Mouse (Mus musculus) heart, embryonic 15.5 days (tissue): ENCODE data around the gene Prkaca. TPM values are rescaled to one million over a fixed set of nuclear protein-coding genes. Genes with fewer than 3 reads are reported as not detected.
"Not testable (repeated sequence)": the region's sequence is repeated elsewhere in the genome, so short reads cannot be mapped to it uniquely, and the experiment has no call there.

Experiments used
- ATAC-seq: fragments of 200-750 bp; cut with Nextera tagmentation; replicated peaks from 2 replicates; pipeline ENCODE4 v1.8.0; 2017; ENCODE audit warnings: low read depth, moderate TSS enrichment; ENCODE audit not compliant: insufficient number of reproducible peaks, insufficient read depth, low FRiP score
- H3K27ac ChIP-seq: fragments of 300-500 bp; sonication (generic); 2 replicates; pipeline ENCODE4 v1.5.1; 2015; ENCODE audit warnings: mild to moderate bottlenecking, inconsistent platforms
- H3K27me3 ChIP-seq: fragments of 300-500 bp; sonication (generic); 2 replicates; pipeline ENCODE4 v1.6.1; 2015; ENCODE audit warnings: inconsistent platforms
- H3K36me3 ChIP-seq: fragments of 300-500 bp; sonication (generic); 2 replicates; pipeline ENCODE4 v1.6.1; 2015; ENCODE audit warnings: mild to moderate bottlenecking, inconsistent platforms
- H3K4me1 ChIP-seq: fragments of 300-500 bp; sonication (generic); replicated peaks from 2 replicates; pipeline ENCODE4 v1.6.1; 2015; ENCODE audit warnings: inconsistent platforms
- H3K4me2 ChIP-seq: fragments of 300-500 bp; sonication (generic); 2 replicates; pipeline ENCODE4 v1.6.1; 2015; ENCODE audit warnings: inconsistent platforms, mild to moderate bottlenecking, moderate library complexity
- H3K4me3 ChIP-seq: fragments of 300-500 bp; sonication (generic); 2 replicates; pipeline ENCODE4 v1.5.1; 2015; ENCODE audit warnings: mild to moderate bottlenecking, inconsistent platforms
- H3K9ac ChIP-seq: fragments of 300-500 bp; sonication (generic); 2 replicates; pipeline ENCODE4 v1.6.1; 2015; ENCODE audit warnings: mild to moderate bottlenecking, inconsistent platforms
- H3K9me3 ChIP-seq: fragments of 300-500 bp; sonication (generic); replicated peaks from 2 replicates; pipeline ENCODE4 v1.6.1; 2016; ENCODE audit warnings: inconsistent platforms
- WGBS: fragments of 180-500 bp; shearing (Covaris S2); methylation state at CpG from one replicate; pipeline ENCODE4 v1.1.7; 2015; ENCODE audit warnings: mixed read lengths; 5-methylcytosine and 5-hydroxymethylcytosine counted together
- polyA plus RNA-seq: library from polyadenylated mRNA; unstranded; fragments of >200 nt; fragmentation: Nextera tagmentation; extraction: Ambion mirVana; gene quantifications from 2 replicates; pipeline ENCODE4 v1.2.1, GENCODE M21; 2015

The Prkaca gene
- polyA plus RNA-seq, 1 experiment from 2014 or later, result 260 TPM

GRCm38 (mm10) chr8:83976101-83976630, 3.4 kb downstream of the Prkaca start:
- peak overlapping the region; percentile 1; the same call in 1 of the 2 replicates for H3K27ac ChIP-seq
- H3K4me3 ChIP-seq, result no peak overlapping the region
- H3K9me3 ChIP-seq, result no peaks in the 10 kb centered on the region
- H3K27me3 ChIP-seq, result no peaks in the 10 kb centered on the region
- no peak for ATAC-seq
- WGBS, result 78% methylated on average over 4 of the region's 4 CpGs
- peaks cover 5% of the 10 kb centered on the region; the same call in 1 of the 2 replicates for H3K36me3 ChIP-seq
- peaks cover 76% of the 10 kb centered on the region for H3K4me1 ChIP-seq
- no peak overlapping the region for H3K9ac ChIP-seq
- no peak overlapping the region for H3K4me2 ChIP-seq

GRCm38 (mm10) chr8:83976779-83977350, 4.1 kb downstream of the Prkaca start:
- ATAC-seq, result no peak
- Histone ChIP-seq H3K27ac (peak overlapping the region; percentile 97; the same call in 1 of the 2 replicates), H3K9ac (0 out of 2 replicates have a peak overlapping the region, but pooled peaks have one; percentile 5), H3K36me3 (peaks cover 12% of the 10 kb centered on the region; the same call in 1 of the 2 replicates), H3K4me2 (peak overlapping the region; percentile 38; the same call in 1 of the 2 replicates), H3K9me3 (no peaks in the 10 kb centered on the region), H3K4me1 (peaks cover 73% of the 10 kb centered on the region), H3K27me3 (no peaks in the 10 kb centered on the region), H3K4me3 (no peak overlapping the region)
- whole genome bisulfite sequencing, result 81% methylated on average over 5 of the region's 5 CpGs

DNA sequence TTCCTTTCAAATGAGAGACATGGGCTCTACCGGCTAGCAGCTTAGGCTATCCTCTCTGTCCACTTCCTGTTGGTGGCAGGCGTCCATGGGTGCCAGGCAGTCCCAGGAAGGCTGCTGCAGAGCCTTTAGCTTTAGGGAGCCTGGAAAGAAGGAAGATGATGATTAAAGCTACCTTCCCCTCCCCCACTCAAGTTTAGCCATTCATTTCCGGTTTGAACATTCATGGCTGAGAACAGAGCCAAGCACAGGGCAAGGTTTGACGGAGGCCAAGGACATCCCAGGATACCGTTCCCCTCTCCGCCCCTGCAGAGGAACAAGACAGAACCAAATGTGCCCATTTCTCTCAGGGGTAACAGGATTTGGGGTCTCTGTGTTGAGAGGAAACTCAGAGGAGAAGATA, 4.9 kb downstream of the Prkaca start:
- peaks cover 70% of the 10 kb centered on the region for H3K4me1 ChIP-seq
- H3K4me3 ChIP-seq, result 0 out of 2 replicates have a peak overlapping the region, but pooled peaks have one; percentile 3
- ATAC-seq, result no peak
- peak overlapping the region; percentile 97 for H3K27ac ChIP-seq
- peak overlapping the region; percentile 38 for H3K4me2 ChIP-seq
- 33% methylated on average over 6 of the region's 6 CpGs for WGBS
- peaks cover 17% of the 10 kb centered on the region for H3K36me3 ChIP-seq
- H3K9me3 ChIP-seq, result no peaks in the 10 kb centered on the region
- H3K27me3 ChIP-seq, result no peaks in the 10 kb centered on the region
- peak overlapping the region; percentile 5; the same call in 1 of the 2 replicates for H3K9ac ChIP-seq

GRCm38 (mm10) chr8:83978200-83978599, 5.4 kb downstream of the Prkaca start:
- H3K4me3 ChIP-seq, result 0 out of 2 replicates have a peak overlapping the region, but pooled peaks have one; percentile 3
- H3K27ac ChIP-seq, result peak overlapping the region; percentile 97
- no peaks in the 10 kb centered on the region for H3K9me3 ChIP-seq
- peaks cover 70% of the 10 kb centered on the region for H3K4me1 ChIP-seq
- no peak for ATAC-seq
- H3K9ac ChIP-seq, result 0 out of 2 replicates have a peak overlapping the region, but pooled peaks have one; percentile 5
- no peaks in the 10 kb centered on the region for H3K27me3 ChIP-seq
- H3K4me2 ChIP-seq, result peak overlapping the region; percentile 38
- WGBS, result 64% methylated on average over 9 of the region's 9 CpGs
- peaks cover 23% of the 10 kb centered on the region for H3K36me3 ChIP-seq

DNA sequence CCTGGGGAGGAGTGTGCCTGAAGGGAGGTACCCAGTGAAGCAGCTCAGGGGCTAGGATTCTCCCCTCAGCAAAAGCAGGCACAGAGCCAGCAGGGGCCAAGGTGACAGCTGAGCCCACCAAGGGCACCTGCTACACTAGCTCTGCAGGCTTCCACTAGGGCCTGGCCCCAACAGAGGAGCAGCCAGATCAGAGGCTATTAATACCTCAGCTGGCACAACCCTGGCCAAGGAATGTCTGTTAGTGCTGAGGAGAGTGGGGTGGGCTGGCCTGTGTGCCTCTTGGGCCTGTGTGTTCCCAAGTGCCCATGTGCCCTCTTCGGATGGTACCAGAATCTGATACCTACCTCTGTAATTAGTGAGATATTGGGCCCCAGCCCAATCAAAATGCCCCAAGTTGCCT, 7.5 kb downstream of the Prkaca start:
- H3K27me3 ChIP-seq, result no peaks in the 10 kb centered on the region
- H3K27ac ChIP-seq, result peak overlapping the region; percentile 97
- peaks cover 52% of the 10 kb centered on the region for H3K4me1 ChIP-seq
- H3K9me3 ChIP-seq, result no peaks in the 10 kb centered on the region
- peak overlapping the region; percentile 26 for H3K4me2 ChIP-seq
- H3K9ac ChIP-seq, result peak overlapping the region; percentile 26
- H3K36me3 ChIP-seq, result peaks cover 40% of the 10 kb centered on the region
- 38% methylated on average over 1 of the region's 1 CpGs for WGBS
- peak; percentile 97 for ATAC-seq
- H3K4me3 ChIP-seq, result no peak overlapping the region

DNA sequence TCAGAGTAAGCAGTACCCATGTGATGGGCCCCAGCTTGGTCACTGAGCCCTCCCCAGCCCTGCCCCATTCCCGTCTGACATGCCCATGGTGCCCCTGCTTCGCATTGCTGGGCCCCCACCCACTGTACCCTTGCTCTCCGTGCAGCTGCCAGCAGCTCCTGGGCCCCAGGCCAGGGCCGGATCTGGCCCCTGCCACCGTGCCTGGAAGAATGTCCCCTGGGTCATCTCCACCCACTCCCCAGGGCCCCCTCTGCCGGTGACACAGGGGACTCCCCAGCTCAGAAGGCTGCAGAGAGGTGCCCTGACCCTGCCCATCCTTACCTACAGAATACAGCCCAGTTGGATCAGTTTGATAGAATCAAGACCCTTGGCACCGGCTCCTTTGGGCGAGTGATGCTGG, 8.1 kb downstream of the Prkaca start:
- Histone ChIP-seq H3K36me3 (peaks cover 44% of the 10 kb centered on the region), H3K4me1 (peaks cover 50% of the 10 kb centered on the region), H3K27ac (peak overlapping the region; percentile 97), H3K9me3 (no peaks in the 10 kb centered on the region), H3K9ac (peak overlapping the region; percentile 25; the same call in 1 of the 2 replicates), H3K27me3 (no peaks in the 10 kb centered on the region), H3K4me2 (peak overlapping the region; percentile 19; the same call in 1 of the 2 replicates), H3K4me3 (no peak overlapping the region)
- WGBS, result 57% methylated on average over 8 of the region's 8 CpGs
- peak; percentile 77 for ATAC-seq

GRCm38 (mm10) chr8:83981533-83981932, 8.7 kb downstream of the Prkaca start:
- Histone ChIP-seq H3K27me3 (no peaks in the 10 kb centered on the region), H3K36me3 (peaks cover 51% of the 10 kb centered on the region), H3K9me3 (no peaks in the 10 kb centered on the region), H3K4me2 (no peak overlapping the region), H3K9ac (no peak overlapping the region), H3K4me3 (no peak overlapping the region), H3K4me1 (peaks cover 44% of the 10 kb centered on the region), H3K27ac (peak overlapping the region; percentile 97)
- 89% methylated on average over 7 of the region's 7 CpGs for WGBS
- no peak for ATAC-seq

DNA sequence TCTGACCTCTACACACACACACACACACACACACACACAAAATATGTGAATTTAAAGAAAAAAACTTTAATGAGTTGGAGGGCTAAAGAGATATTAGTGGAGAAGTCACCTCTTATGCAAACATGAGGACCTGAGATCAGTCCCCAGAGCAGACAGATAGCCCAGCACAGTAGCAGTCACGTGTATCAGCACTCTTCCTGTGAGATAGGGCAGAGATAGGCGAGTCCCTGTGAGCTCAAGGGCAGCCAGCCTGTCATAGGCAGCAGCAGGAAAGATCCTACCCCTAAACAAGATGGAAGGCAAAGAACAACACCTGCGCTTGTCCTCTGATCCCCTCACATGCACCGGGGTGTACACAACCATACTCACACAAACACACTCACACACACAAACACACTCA, 9.7 kb downstream of the Prkaca start:
- Histone ChIP-seq H3K4me1 (peaks cover 35% of the 10 kb centered on the region), H3K36me3 (peaks cover 60% of the 10 kb centered on the region), H3K4me2 (no peak overlapping the region), H3K27ac (no peak overlapping the region), H3K27me3 (no peaks in the 10 kb centered on the region), H3K9ac (no peak overlapping the region), H3K4me3 (no peak overlapping the region), H3K9me3 (no peaks in the 10 kb centered on the region)
- WGBS, result 72% methylated on average over 4 of the region's 4 CpGs
- no peak for ATAC-seq

DNA sequence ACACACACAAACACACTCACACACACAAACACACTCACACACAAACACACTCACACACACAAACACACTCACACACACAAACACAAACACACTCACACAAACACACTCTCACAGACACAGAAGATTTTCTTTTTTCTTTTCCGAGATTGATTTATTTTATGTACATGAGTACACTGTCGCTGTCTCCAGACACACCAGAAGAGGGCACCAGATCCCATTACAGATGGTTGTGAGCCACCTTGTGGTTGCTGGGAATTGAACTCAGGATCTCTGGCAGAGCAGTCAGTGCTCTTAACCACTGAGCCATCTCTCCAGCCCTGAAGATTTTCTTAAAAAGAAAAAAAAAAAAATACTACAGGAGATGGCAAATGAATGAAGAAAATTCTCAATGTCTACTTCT, 10.4 kb downstream of the Prkaca start:
- not testable (repeated sequence) for ATAC-seq, H3K4me3 ChIP-seq, H3K9me3 ChIP-seq, H3K27me3 ChIP-seq, H3K27ac ChIP-seq, H3K9ac ChIP-seq, H3K4me2 ChIP-seq
- H3K36me3 ChIP-seq, result peaks cover 68% of the 10 kb centered on the region
- WGBS, result 96% methylated on average over 2 of the region's 2 CpGs
- peaks cover 27% of the 10 kb centered on the region for H3K4me1 ChIP-seq

DNA sequence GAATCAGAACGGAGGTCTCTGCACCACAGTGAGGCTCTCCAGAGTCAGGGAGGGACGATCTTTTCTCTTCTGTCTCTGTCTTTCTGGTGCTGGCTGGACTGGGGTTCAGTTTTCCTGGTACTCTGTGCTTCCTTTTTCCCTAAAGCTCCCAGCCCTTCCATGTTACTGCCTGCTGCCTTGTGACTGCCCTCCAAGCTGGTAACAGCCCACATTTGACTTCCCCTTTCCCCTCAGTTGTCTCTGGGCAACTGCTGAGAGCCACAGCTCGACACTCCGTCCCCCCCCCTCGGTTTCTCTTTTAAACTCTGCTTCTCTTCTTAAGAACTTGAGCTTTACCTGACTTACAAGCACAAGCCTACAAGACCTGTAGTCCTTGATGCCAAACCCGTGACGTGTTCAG, 16.4 kb downstream of the Prkaca start:
- Histone ChIP-seq H3K4me3 (no peak overlapping the region), H3K4me1 (no peaks in the 10 kb centered on the region), H3K36me3 (peaks cover 85% of the 10 kb centered on the region), H3K27ac (no peak overlapping the region), H3K27me3 (no peaks in the 10 kb centered on the region), H3K9ac (no peak overlapping the region), H3K9me3 (no peaks in the 10 kb centered on the region), H3K4me2 (no peak overlapping the region)
- 80% methylated on average over 7 of the region's 7 CpGs for WGBS
- no peak for ATAC-seq

- ATAC-seq, result no peak
- no peak overlapping the region for H3K9ac ChIP-seq
Observed at GRCm38 (mm10) chr8:83990170-83990569, 17.4 kb downstream of the Prkaca start.

GRCm38 (mm10) chr8:83992488-83992887, 19.7 kb downstream of the Prkaca start:
- no peak overlapping the region for H3K9ac ChIP-seq
- H3K4me2 ChIP-seq, result no peak overlapping the region
- H3K4me3 ChIP-seq, result no peak overlapping the region
- WGBS, result 77% methylated on average over 2 of the region's 2 CpGs
- H3K27ac ChIP-seq, result no peak overlapping the region
- peaks cover 65% of the 10 kb centered on the region for H3K36me3 ChIP-seq
- H3K27me3 ChIP-seq, result no peaks in the 10 kb centered on the region
- ATAC-seq, result no peak
- no peaks in the 10 kb centered on the region for H3K9me3 ChIP-seq
- H3K4me1 ChIP-seq, result peaks cover 9% of the 10 kb centered on the region

More at GRCm38 (mm10) chr8:83990170-83990569, 17.4 kb downstream of the Prkaca start:
- no peak overlapping the region for H3K4me3 ChIP-seq
- H3K27ac ChIP-seq, result no peak overlapping the region
- no peaks in the 10 kb centered on the region for H3K27me3 ChIP-seq
- H3K9me3 ChIP-seq, result no peaks in the 10 kb centered on the region
- H3K4me2 ChIP-seq, result no peak overlapping the region
- 90% methylated on average over 14 of the region's 14 CpGs for WGBS
- peaks cover 85% of the 10 kb centered on the region for H3K36me3 ChIP-seq
- H3K4me1 ChIP-seq, result no peaks in the 10 kb centered on the region
